Mouse (Mus musculus) 3134 (cell line): ENCODE measurements around the gene Ercc2.
A peak's percentile ranks its signal among the peaks of the same experiment; 100 is the strongest.

Experiments used
- DNase-seq: peaks from one replicate; pipeline ENCODE4 v3.0.0-alpha.2; 2011; ENCODE audit warnings: low spot score; ENCODE audit not compliant: insufficient read length; ENCODE audit errors: extremely low read depth

Ercc2 gene

DNA sequence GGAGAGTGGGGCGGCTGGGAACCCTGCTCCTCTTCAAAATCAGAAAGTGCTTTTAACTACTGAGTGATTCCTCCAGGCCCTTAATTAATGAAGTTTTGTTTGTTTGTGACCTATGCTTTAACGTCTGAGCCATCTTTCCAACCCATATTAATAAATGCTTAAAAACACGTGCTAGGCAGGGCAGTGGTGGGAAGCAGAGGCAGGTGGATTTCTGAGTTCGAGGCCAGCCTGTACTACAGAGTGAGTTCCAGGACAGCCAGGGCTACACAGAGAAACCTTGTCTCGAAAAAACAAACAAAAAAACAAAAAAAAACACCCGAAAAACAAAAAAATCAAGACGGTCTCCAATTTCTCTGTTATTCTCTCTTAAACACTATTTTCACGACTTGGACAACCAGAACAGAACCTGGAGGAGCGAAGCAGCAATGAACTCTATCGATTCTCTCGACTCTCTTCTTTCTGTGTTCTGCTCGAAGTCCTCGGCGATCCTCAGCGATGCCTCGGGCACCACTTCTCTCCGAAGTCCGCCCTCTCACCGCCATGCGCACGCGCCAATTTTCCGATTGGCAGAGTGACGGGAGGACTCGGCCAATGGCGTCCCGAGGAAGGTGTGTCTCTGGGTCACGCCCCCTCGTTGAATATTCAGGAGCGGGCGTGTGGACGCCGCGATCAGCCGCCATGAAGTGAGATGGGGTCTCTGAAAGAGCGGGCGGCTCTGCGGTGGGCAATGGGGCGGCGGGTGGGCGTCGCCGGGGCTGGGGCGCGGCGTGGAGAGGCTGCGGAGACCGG lies at the start of gene Ercc2:
Gene Ercc2, plus strand, starts transcription at position 634 of the 789 bp plus-strand sequence.
- peak; percentile 96 for DNase-seq

DNA sequence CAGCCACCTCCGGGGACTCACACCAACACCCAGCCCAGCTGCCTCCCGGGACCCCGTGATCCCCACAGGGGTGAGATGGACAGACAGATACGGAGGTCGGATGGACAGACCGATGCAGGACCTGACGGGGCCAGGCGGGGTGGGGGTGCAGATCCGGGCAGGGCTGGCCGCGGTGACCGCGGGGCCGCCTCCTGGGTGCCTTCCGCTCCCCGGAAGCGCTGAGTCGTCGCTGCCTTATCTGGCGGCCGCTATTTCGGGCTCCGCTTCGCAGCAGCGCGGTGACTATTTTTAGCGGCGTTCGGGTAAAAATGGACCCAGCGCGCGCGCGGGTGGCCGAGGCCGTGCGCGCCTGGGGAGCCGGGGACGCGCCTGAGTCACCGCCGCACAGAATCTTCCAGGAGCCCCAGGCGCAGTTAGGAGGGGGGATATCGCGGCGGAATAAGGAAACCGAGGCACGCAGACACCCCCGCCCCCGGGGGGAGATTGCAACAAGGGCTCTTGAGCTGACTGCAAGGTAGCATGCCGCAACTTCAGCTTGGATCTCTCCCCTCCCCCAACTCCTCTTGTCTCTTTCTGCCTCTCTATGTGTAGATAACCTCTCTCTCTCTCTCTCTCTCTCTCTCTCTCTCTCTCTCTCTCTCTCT lies 49.0 kb upstream of the Ercc2 start:
- DNase-seq = peak; percentile 83

DNA sequence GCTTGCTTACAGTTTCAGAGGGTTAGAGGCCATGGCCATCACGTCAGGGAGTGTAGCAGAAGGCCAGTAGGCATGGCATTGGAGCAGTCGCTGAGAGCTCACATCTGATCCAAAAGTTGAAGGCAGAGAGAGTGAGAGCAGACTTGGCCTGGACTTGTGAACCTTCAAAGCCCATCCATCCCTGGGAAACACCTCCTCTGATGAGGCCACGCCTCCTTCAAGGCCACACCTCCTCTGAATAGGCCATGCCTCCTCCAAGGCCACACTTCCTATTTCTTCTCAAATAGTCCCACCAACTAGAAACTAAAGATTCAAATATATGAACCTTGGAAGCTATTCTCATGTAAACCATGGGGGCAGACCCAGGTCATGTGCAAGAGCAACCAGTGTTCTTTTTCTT lies 46.2 kb upstream of the Ercc2 start:
- DNase-seq = no peak

GRCm38 (mm10) chr7:19337122-19337521 lies 44.7 kb upstream of the Ercc2 start:
- DNase-seq = no peak

- DNase-seq = no peak
Observed at GRCm38 (mm10) chr7:19338060-19338459, 43.8 kb upstream of the Ercc2 start.

DNA sequence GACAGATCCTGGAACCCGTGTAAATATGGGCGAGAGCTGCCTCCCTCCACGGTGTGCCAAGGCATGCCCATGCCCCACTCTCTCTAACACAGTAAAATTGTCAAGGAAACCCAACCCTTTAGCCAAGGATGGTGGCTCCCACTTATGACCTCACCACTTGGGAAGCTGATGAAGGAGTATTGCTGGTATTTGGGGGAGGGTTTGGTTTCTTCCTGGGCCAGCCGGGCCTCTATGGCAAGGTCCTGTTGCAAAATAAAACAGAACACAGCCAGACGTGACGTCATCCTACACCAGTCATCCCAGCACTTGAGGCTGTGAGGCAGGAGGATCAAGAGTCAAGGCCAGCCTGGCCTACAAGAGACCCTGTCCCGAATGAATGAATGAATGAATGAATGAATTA lies 43.2 kb upstream of the Ercc2 start:
- peak; percentile 36 for DNase-seq

- no peak for DNase-seq
Observed at GRCm38 (mm10) chr7:19341250-19341649, 40.6 kb upstream of the Ercc2 start.

GRCm38 (mm10) chr7:19341761-19342409 lies 39.9 kb upstream of the Ercc2 start:
- DNase-seq = peak; percentile 54

- DNase-seq = peak; percentile 74
Observed at GRCm38 (mm10) chr7:19342481-19343027, 39.3 kb upstream of the Ercc2 start.

GRCm38 (mm10) chr7:19343210-19343808 lies 38.5 kb upstream of the Ercc2 start:
- DNase-seq = peak; percentile 68

GRCm38 (mm10) chr7:19344237-19344847 lies 37.5 kb upstream of the Ercc2 start, which contains the start of gene Ercc1:
Gene Ercc1 (plus strand): TSS chr7:19344778.
- peak; percentile 85 for DNase-seq

DNA sequence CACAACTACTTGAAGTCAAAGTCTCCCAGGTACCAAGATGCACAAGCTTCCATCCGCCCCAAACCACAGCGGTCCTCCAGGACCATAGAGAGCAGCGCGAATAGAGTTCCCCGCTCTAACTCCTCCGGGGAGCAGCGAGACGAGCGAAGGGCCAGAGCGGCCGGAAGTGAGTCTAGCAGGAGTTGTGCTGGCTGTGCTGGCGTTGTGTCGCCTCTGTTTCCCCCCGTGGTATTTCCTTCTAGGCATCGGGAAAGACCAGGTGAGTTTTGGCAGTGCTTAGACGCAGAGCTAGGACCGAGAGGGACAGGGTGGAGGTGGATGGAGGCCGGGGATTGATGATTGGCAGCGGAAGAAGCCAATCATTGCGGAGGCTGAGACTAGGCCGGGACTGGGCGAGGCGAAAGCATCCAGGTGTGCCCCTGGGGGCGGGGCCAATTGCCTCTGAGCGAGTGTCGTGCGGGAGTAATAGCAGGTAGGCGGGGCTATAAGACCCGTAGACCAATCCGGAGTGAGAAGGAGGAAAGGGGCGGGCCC lies 36.8 kb upstream of the Ercc2 start:
- peak; percentile 95 for DNase-seq

GRCm38 (mm10) chr7:19349188-19349915 lies 32.5 kb upstream of the Ercc2 start:
- no peak for DNase-seq

GRCm38 (mm10) chr7:19350221-19350620 lies 31.6 kb upstream of the Ercc2 start:
- DNase-seq = no peak

DNA sequence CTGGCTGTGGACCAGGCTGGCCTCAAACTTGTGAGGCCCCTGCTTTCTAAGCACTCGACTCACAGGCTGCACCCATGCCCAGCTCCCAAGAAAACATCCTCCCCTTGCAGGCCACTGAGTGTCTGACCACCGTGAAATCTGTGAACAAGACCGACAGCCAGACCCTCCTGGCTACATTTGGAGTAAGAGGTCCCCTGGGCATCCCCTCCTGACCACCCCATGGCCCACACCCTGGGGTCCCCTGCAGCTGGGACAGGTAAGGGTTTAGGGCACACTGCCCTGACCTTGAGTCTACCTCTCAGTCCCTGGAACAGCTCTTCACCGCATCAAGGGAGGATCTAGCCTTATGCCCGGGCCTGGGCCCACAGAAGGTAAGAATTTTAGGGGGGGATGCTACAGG lies 26.8 kb upstream of the Ercc2 start:
- no peak for DNase-seq

DNA sequence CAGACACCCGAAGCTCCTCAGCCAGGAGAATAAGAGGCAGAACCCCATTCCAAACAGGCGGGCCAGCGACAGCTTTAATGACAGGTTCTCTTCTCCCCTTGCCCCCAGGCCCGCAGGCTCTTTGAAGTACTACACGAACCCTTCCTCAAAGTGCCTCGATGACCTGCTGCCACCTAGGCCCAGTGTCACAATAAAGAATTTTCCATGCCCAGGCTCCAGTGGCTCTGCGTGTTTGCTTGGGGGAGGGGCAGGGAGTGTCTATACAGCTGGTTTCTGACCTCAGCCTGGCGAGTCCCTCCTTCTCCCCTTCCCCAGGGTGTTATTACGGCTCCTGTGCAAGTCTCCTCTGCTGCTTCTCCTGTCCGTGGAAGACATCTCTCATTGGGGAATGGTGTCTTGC lies 25.5 kb upstream of the Ercc2 start:
- DNase-seq = no peak

GRCm38 (mm10) chr7:19357381-19358375 lies 24.1 kb upstream of the Ercc2 start:
- no peak for DNase-seq

DNA sequence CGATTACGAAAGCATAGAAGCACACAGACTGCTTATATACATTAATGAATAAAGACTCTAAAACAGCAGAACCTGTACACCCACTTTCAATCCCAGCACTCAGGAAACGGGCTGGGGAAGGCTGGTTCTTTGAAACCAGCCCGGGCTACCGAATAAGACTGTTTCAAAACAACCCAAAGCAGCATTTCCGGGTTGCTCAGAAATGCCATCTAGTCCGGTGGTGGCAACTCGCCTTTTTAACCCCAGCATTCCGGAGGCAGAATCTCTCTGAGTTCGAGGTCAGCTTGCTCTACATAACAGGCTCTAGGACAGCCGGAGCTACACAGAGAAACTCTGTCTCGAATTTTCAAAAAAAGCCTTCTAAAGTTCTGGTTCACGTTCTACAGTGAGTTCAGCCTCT lies 23.2 kb upstream of the Ercc2 start:
- no peak for DNase-seq
